ENCODE assay signal across 11 mouse cellular contexts in the genomic region with DNA sequence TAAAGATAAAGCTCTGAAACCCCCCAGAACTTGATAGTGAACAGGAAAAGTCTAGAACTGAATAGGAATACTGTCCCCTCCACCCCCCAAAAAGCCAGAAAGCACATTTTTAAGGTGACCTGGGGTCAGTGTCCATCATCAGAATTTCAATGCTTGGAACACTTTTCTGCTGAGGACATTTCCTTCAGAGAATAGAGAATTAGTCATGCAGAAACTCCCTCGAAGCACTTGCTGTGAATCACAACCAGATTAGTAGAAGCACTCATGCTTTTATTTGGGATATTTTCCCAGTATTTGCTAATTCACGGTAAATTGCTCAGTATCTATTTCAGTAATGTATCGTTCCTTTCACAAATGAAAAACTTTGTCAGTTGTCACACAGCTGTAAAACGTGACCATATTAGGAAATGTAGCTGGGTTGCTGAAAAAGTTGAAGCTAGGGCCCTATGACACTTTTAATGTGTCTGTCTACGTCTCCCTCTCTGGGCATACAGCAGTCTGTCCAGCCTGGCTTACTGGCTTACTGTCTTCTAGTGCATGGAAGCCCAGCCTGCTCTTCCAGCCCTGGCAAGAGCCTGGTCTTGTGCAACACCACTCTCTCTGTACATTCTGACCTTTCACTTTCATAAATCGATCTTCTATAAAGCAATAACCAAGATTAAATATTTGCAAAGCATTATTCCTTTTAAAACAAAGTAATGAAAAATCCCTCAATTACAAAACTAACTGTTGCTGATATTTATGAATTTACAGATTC.
A peak's percentile ranks its signal among the peaks of the same experiment; 100 is the strongest.
DNase-seq lines count a peak whose midpoint lies in the region; ATAC-seq and TF ChIP-seq lines count a peak whose summit lies in the region.
"Had no signal": no experiment of that assay in that cellular context is flagged by ENCODE, and none has a peak within 500 bp of the region (broad histone marks: within the 10 kb centered on the region; RNA-seq: fewer than 3 reads in every experiment).

No protein-coding gene starts in this region.

- no peaks in the 10 kb centered on the region for H3K4me1 ChIP-seq in lung, postnatal 0 days (ENCODE audit: insufficient read depth, low read depth, low read length)
- H3K4me1 ChIP-seq in stomach, embryonic 16.5 days (ENCODE audit: control insufficient read depth, insufficient read depth, low read length) = 0 out of 2 replicates have a peak, but pooled peaks cover 5% of the 10 kb centered on the region
- H3K4me1 ChIP-seq: megakaryocyte, embryonic 14.5 days had no signal

- no peak for TF ChIP-seq EP300 in lung, postnatal 0 days (IDR thresholded peaks at IDR 0.05)

- intact Hi-C loops in heart, postnatal 10 days (cut with DNase I) = loop anchor here (5.0 kb wide), 1 partner anchor 117 kb away; no protein-coding TSS in a partner anchor
- intact Hi-C loops in heart, postnatal 36 days (cut with DNase I) = no loop called here

- no peaks in the 10 kb centered on the region for H3K27me3 ChIP-seq in lung, postnatal 0 days (replicated peaks; ENCODE audit: insufficient read depth, low read length)
- no peaks in the 10 kb centered on the region for H3K27me3 ChIP-seq in stomach, embryonic 16.5 days (ENCODE audit: control insufficient read depth, insufficient read depth, low read length)
- H3K27me3 ChIP-seq: megakaryocyte, embryonic 14.5 days had no signal

- no peak overlapping the region for H3K27ac ChIP-seq in lung, postnatal 0 days (ENCODE audit: low read length)
- peak overlapping the region; percentile 35; the same call in 1 of the 2 replicates for H3K27ac ChIP-seq in stomach, embryonic 16.5 days (ENCODE audit: low read length)

- H3K9ac ChIP-seq in lung, postnatal 0 days (replicated peaks; ENCODE audit: low read depth) = no peak overlapping the region
- H3K9ac ChIP-seq in stomach, embryonic 16.5 days (ENCODE audit: low read length) = no peak overlapping the region

- no peaks in the 10 kb centered on the region for H3K36me3 ChIP-seq in lung, postnatal 0 days (ENCODE audit: insufficient read depth, low read length)
- H3K36me3 ChIP-seq in stomach, embryonic 16.5 days (ENCODE audit: control insufficient read depth, insufficient read depth, low read length) = no peaks in the 10 kb centered on the region

- no peak overlapping the region for H3K4me3 ChIP-seq in lung, postnatal 0 days (ENCODE audit: low read depth, low read length)
- no peak overlapping the region for H3K4me3 ChIP-seq in stomach, embryonic 16.5 days (replicated peaks; ENCODE audit: low read length)
- H3K4me3 ChIP-seq: megakaryocyte, embryonic 14.5 days had no signal

- ATAC-seq in lung, postnatal 0 days = no peak
- no peak for ATAC-seq in stomach, embryonic 16.5 days (ENCODE audit: insufficient read depth, low FRiP score)
- no peak for ATAC-seq in granulocyte monocyte progenitor cell, adult 5-6 weeks (replicated peaks; ENCODE audit: poor library complexity, severe bottlenecking)
- ATAC-seq: intestine, postnatal 0 days had no signal

- DNase-seq in heart, postnatal 10 days = peak; percentile 48 to 52
- DNase-seq in heart, postnatal 36 days = no peak
- DNase-seq in lung, postnatal 0 days (ENCODE audit: low spot score) = peak; percentile 42
- DNase-seq in lung, postnatal 4 days = no peak
- peak; percentile 24 for DNase-seq in embryo, embryonic 9.5 days (ENCODE audit: extremely low spot score)
- DNase-seq: retina, postnatal 1 day; thymus, postnatal 4 days had no signal

- H3K9me3 ChIP-seq in lung, postnatal 0 days (ENCODE audit: low read length) = no peaks in the 10 kb centered on the region
- H3K9me3 ChIP-seq in stomach, embryonic 16.5 days (replicated peaks; ENCODE audit: control insufficient read depth, low read length) = no peaks in the 10 kb centered on the region
- H3K9me3 ChIP-seq: megakaryocyte, embryonic 14.5 days had no signal

- no peak for TF ChIP-seq CTCF in lung, postnatal 0 days (IDR thresholded peaks at IDR 0.05)

- H3K4me2 ChIP-seq in lung, postnatal 0 days (replicated peaks; ENCODE audit: low read depth, low read length) = no peak overlapping the region
- no peak overlapping the region for H3K4me2 ChIP-seq in stomach, embryonic 16.5 days (ENCODE audit: low read depth, low read length)

- 34% methylated on average over 6 of the region's 6 CpGs for WGBS in lung, postnatal 0 days
- WGBS in stomach, embryonic 16.5 days = 37% methylated on average over 6 of the region's 6 CpGs

Comparison
In these comparisons a context has a peak if more than half of its experiments do, and no peak if none do; other contexts are left out.
1. DNase-seq: peak in heart, postnatal 10 days (2 of 2), lung, postnatal 0 days (single experiment) and embryo, embryonic 9.5 days (single experiment); none in heart, postnatal 36 days (0 of 2) and lung, postnatal 4 days (0 of 2).